Mouse (Mus musculus) forebrain, embryonic 13.5 days (tissue): ENCODE measurements around the gene Rexo4. TPM values are rescaled to one million over a fixed set of nuclear protein-coding genes. Genes with fewer than 3 reads are reported as not detected.

Experiments used
- polyA plus RNA-seq: library from polyadenylated mRNA; unstranded; fragments of >200 nt; fragmentation: Nextera tagmentation; extraction: Ambion mirVana; gene quantifications from 2 replicates; pipeline ENCODE4 v1.2.1, GENCODE M21; 2015

The Rexo4 gene
- polyA plus RNA-seq, 1 experiment from 2014 or later = 39.5 TPM

Other genes with a start within 250 kb of the Rexo4 start
- gene Abo, start 99.4 kb downstream of the Rexo4 start, polyA plus RNA-seq = not detected in 2 replicates
- gene Surf6, start 61.5 kb downstream of the Rexo4 start, polyA plus RNA-seq = 25.0 and 29.6 TPM in 2 replicates
- 168 and 187 TPM in 2 replicates for gene Med22, start 53.7 kb downstream of the Rexo4 start, polyA plus RNA-seq
- 620 and 639 TPM in 2 replicates for gene Rpl7a, start 53.6 kb downstream of the Rexo4 start, polyA plus RNA-seq
- 53.5 and 60.7 TPM in 2 replicates for gene Surf2, start 48.0 kb downstream of the Rexo4 start, polyA plus RNA-seq
- gene Surf1, start 47.9 kb downstream of the Rexo4 start, polyA plus RNA-seq = 61.0 and 64.8 TPM in 2 replicates
- 104 and 107 TPM in 2 replicates for gene Surf4, start 30.5 kb downstream of the Rexo4 start, polyA plus RNA-seq
- 0.33 TPM in 1 of 2 replicates, not detected in the other for gene Stkld1, start 30.3 kb downstream of the Rexo4 start, polyA plus RNA-seq
- gene Adamts13, start 9.0 kb upstream of the Rexo4 start, polyA plus RNA-seq = 0.34 TPM in 1 of 2 replicates, not detected in the other
- gene Cacfd1, start 45.5 kb upstream of the Rexo4 start, polyA plus RNA-seq = 115 and 125 TPM in 2 replicates
- 2.0 and 2.6 TPM in 2 replicates for gene Slc2a6, start 63.6 kb upstream of the Rexo4 start, polyA plus RNA-seq
- gene Mymk, start 107.8 kb upstream of the Rexo4 start, polyA plus RNA-seq = not detected in 2 replicates
- 5.7 and 7.6 TPM in 2 replicates for gene Adamtsl2, start 115.0 kb upstream of the Rexo4 start, polyA plus RNA-seq
- 0.76 and 1.7 TPM in 2 replicates for gene Fam163b, start 178.1 kb upstream of the Rexo4 start, polyA plus RNA-seq
- gene Dbh, start 200.8 kb upstream of the Rexo4 start, polyA plus RNA-seq = not detected in 2 replicates